Mouse (Mus musculus) intestine, embryonic 16.5 days (tissue): Measurements from ENCODE around the gene Epas1. TPM values are rescaled to one million over a fixed set of nuclear protein-coding genes. Genes with fewer than 3 reads are reported as not detected.

Experiments
- ATAC-seq: fragments of 200-750 bp; cut with Nextera tagmentation; 2 replicates; pipeline ENCODE4 v1.8.0; 2017; ENCODE audit warnings: moderate TSS enrichment, moderate library complexity
- H3K27ac ChIP-seq: fragments of 300-500 bp; sonication (generic); 2 replicates; pipeline ENCODE4 v1.5.1; 2014; ENCODE audit warnings: mild to moderate bottlenecking, low read length
- H3K27me3 ChIP-seq: fragments of 300-500 bp; sonication (generic); replicated peaks from 2 replicates; pipeline ENCODE4 v1.6.1; 2014; ENCODE audit warnings: low read length, control low read depth, mixed read lengths; ENCODE audit not compliant: control insufficient read depth, insufficient read depth
- H3K36me3 ChIP-seq: fragments of 300-500 bp; sonication (generic); 2 replicates; pipeline ENCODE4 v1.6.1; 2014; ENCODE audit warnings: low read length, control low read depth; ENCODE audit not compliant: control insufficient read depth, insufficient read depth
- H3K4me1 ChIP-seq: fragments of 300-500 bp; sonication (generic); 2 replicates; pipeline ENCODE4 v1.6.1; 2014; ENCODE audit warnings: low read length, control low read depth, mixed read lengths; ENCODE audit not compliant: control insufficient read depth, insufficient read depth
- H3K4me2 ChIP-seq: fragments of 300-500 bp; sonication (generic); 2 replicates; pipeline ENCODE4 v1.6.1; 2014; ENCODE audit warnings: low read depth, low read length, control low read depth
- H3K4me3 ChIP-seq: fragments of 300-500 bp; sonication (generic); 2 replicates; pipeline ENCODE4 v1.5.1; 2014; ENCODE audit warnings: mild to moderate bottlenecking, low read length
- H3K9ac ChIP-seq: fragments of 300-500 bp; sonication (generic); 2 replicates; pipeline ENCODE4 v1.6.1; 2014; ENCODE audit warnings: low read depth, low read length
- H3K9me3 ChIP-seq: fragments of 300-500 bp; sonication (generic); 2 replicates; pipeline ENCODE4 v1.6.1; 2016; ENCODE audit warnings: low read length, control low read depth; ENCODE audit not compliant: control insufficient read depth
- WGBS: fragments of 180-500 bp; shearing (Covaris S2); extraction: QIAGEN DNeasy Blood & Tissue Kit; methylation state at CpG from one replicate; pipeline ENCODE4 v1.1.7; 2014; 5-methylcytosine and 5-hydroxymethylcytosine counted together
- polyA plus RNA-seq: library from polyadenylated mRNA; unstranded; fragments of >200 nt; fragmentation: Nextera tagmentation; extraction: Ambion mirVana; gene quantifications from 2 replicates; pipeline ENCODE4 v1.2.1, GENCODE M21; 2015

Epas1 gene
- polyA plus RNA-seq, 1 experiment from 2014 or later = 4.0 TPM

- Histone ChIP-seq H3K4me3 (no peak overlapping the region), H3K4me1 (no peaks in the 10 kb centered on the region), H3K36me3 (no peaks in the 10 kb centered on the region), H3K27me3 (no peaks in the 10 kb centered on the region), H3K9ac (no peak overlapping the region), H3K4me2 (no peak overlapping the region), H3K27ac (no peak overlapping the region), H3K9me3 (no peaks in the 10 kb centered on the region)
- WGBS = 77% methylated on average over 13 of the region's 13 CpGs
- no peak for ATAC-seq
Measured at GRCm38 (mm10) chr17:86829383-86830175, 76.1 kb downstream of the Epas1 start.

DNA sequence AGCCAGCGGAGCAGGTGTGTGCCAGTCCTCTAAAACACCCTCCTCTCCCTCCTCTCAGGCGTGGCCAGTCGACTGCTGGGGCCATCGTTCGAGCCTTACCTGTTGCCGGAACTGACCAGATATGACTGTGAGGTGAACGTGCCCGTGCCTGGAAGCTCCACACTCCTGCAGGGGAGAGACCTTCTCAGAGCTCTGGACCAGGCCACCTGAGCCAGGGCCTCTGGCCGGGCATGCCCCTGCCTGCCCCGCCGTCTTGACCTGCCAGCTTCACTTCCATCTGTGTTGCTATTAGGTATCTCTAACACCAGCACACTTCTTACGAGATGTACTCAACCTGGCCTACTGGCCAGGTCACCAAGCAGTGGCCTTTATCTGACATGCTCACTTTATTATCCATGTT lies 77.4 kb downstream of the Epas1 start:
- Histone ChIP-seq H3K27ac (no peak overlapping the region), H3K4me1 (no peaks in the 10 kb centered on the region), H3K9ac (no peak overlapping the region), H3K36me3 (no peaks in the 10 kb centered on the region), H3K4me3 (no peak overlapping the region), H3K9me3 (no peaks in the 10 kb centered on the region), H3K27me3 (no peaks in the 10 kb centered on the region), H3K4me2 (no peak overlapping the region)
- no peak for ATAC-seq
- WGBS = 88% methylated on average over 12 of the region's 12 CpGs

DNA sequence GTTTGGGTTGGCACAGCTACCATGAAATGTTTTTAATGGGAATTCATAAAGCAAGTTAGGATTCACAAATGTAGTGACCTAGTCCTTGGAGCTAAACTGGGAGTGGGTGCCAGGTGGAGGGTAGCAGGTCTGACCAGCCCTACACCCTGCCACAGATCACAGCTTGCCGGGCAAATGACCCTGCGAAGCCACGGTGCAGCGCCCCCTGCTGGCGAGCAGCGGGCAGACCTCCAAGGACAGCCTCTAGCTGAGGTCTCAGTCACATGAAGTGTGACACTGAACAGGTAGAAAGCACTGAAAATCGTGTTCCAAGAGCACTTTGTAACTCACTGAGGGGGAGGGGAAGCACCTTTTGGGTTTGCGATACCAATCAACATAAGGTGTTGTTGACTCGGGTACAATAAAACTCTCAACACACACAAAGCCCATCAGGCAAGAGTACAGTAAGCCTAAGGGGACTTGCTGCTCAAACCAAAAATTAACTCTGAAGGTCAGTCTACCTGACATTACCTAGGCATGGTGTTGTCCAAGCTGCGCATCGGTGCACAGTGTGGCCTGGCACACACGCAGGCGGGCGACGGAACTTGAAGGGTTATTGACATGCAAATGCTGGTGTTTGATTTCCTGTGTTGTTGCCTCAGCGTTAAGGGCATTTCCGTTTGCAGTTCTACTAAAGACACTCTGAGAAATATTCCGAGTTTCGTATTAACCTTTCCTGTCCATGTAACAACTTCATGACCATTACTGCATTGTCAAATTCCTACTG lies 79.2 kb downstream of the Epas1 start:
- Histone ChIP-seq H3K4me1 (no peaks in the 10 kb centered on the region), H3K4me2 (no peak overlapping the region), H3K9ac (no peak overlapping the region), H3K9me3 (no peaks in the 10 kb centered on the region), H3K4me3 (no peak overlapping the region), H3K36me3 (no peaks in the 10 kb centered on the region), H3K27me3 (no peaks in the 10 kb centered on the region), H3K27ac (no peak overlapping the region)
- 71% methylated on average over 19 of the region's 19 CpGs for WGBS
- ATAC-seq = no peak

- no peak overlapping the region for H3K9ac ChIP-seq
- WGBS = 88% methylated on average over 10 of the region's 10 CpGs
Measured at GRCm38 (mm10) chr17:86833945-86834344, 80.4 kb downstream of the Epas1 start.

GRCm38 (mm10) chr17:86839308-86839707 lies 85.8 kb downstream of the Epas1 start:
- H3K9ac ChIP-seq = no peak overlapping the region
- H3K4me2 ChIP-seq = no peak overlapping the region
- no peak overlapping the region for H3K27ac ChIP-seq
- H3K9me3 ChIP-seq = no peaks in the 10 kb centered on the region
- no peaks in the 10 kb centered on the region for H3K27me3 ChIP-seq
- H3K36me3 ChIP-seq = no peaks in the 10 kb centered on the region
- 77% methylated on average over 5 of the region's 5 CpGs for WGBS
- H3K4me3 ChIP-seq = no peak overlapping the region
- no peak for ATAC-seq
- no peaks in the 10 kb centered on the region for H3K4me1 ChIP-seq

More at GRCm38 (mm10) chr17:86833945-86834344, 80.4 kb downstream of the Epas1 start:
- no peak for ATAC-seq
- Histone ChIP-seq H3K4me1 (no peaks in the 10 kb centered on the region), H3K36me3 (no peaks in the 10 kb centered on the region), H3K27me3 (no peaks in the 10 kb centered on the region), H3K4me2 (no peak overlapping the region), H3K9me3 (no peaks in the 10 kb centered on the region), H3K27ac (no peak overlapping the region), H3K4me3 (no peak overlapping the region)

DNA sequence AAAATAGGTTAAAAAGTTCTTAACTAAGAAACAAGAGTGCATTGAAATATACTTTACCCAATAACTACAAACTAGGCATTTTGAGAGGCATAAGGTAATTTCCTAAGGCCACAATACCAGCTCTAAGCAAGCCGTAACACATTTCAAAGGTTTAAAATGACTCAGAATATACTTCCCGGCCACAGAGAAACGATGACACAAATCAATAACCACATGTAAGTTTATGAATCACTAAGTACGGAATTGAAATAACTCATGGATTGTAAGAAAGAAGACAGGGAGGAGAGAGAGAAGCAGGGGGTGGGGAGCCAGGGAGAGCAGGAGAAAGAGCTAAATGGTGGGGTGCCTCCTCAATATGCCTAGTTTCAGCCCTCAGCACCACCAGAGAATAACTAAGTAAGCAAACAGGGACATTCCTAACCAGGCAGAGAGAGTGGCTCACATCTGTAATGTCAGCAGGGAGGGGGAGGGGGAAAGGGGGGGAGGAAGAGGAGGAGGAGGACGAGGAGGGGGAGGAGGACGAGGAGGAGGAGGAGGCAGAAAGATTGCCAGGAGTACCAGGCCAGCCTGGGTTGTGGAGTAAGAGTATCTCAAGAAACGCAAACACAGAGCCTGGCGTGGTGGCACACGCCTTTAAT lies 97.3 kb downstream of the Epas1 start:
- Histone ChIP-seq H3K4me3 (no peak overlapping the region), H3K9me3 (no peaks in the 10 kb centered on the region), H3K27me3 (no peaks in the 10 kb centered on the region), H3K4me2 (no peak overlapping the region), H3K27ac (no peak overlapping the region), H3K36me3 (no peaks in the 10 kb centered on the region), H3K4me1 (no peaks in the 10 kb centered on the region), H3K9ac (no peak overlapping the region)
- WGBS = 68% methylated on average over 9 of the region's 9 CpGs
- no peak for ATAC-seq

DNA sequence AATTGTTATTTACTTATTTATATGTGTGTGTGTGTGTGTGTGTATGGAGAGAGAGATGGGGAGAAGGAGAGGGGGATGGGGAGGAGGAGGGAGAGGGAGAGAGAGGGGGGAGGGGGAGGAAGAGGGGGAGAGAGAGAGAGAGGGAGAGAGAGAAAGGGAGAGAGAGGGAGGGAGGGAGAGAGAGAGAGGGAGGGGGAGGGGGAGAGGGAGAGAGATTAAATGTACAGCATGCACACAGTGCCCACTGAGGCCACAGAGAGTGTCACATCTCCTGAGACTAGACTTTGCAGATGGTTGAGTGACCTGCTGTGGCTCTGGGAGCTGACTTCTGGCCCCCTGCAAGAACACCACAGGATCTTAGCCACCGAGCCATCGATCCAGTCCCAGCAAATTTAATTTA lies 98.3 kb downstream of the Epas1 start:
- no peaks in the 10 kb centered on the region for H3K36me3 ChIP-seq
- WGBS = 80% methylated on average over 2 of the region's 2 CpGs

DNA sequence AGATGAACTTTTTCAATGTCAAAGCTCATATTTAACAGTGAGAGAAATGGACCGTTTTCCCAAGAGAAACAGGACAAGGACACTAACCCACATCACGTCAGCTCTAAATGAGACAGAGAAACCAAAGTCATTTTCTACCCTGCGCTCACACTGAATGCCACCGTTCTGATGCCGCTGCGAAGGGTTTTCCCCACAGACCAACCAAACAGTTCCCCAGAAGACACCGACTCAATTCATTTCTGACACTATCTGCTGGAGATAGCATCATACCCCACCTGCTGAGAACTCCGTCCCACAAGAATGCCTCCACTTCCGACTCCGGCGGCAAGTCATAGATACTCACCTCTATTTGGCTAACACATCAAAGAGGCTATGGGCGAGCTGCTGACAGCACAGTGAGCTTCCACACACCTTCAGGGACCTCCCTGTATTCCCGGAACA lies 99.1 kb downstream of the Epas1 start:
- Histone ChIP-seq H3K4me1 (no peaks in the 10 kb centered on the region), H3K4me2 (no peak overlapping the region), H3K27me3 (no peaks in the 10 kb centered on the region), H3K27ac (no peak overlapping the region), H3K4me3 (no peak overlapping the region), H3K36me3 (no peaks in the 10 kb centered on the region), H3K9me3 (no peaks in the 10 kb centered on the region), H3K9ac (no peak overlapping the region)
- ATAC-seq = no peak
- 70% methylated on average over 13 of the region's 13 CpGs for WGBS

More for the DNA sequence above, 98.3 kb downstream of the Epas1 start:
- Histone ChIP-seq H3K4me3 (no peak overlapping the region), H3K4me1 (no peaks in the 10 kb centered on the region), H3K27me3 (no peaks in the 10 kb centered on the region), H3K27ac (no peak overlapping the region), H3K9ac (no peak overlapping the region), H3K4me2 (no peak overlapping the region), H3K9me3 (no peaks in the 10 kb centered on the region)
- ATAC-seq = no peak

GRCm38 (mm10) chr17:86870586-86870985 lies 117.1 kb downstream of the Epas1 start:
- ATAC-seq = no peak
- H3K27me3 ChIP-seq = no peaks in the 10 kb centered on the region; the same call in 1 of the 2 replicates
- no peaks in the 10 kb centered on the region for H3K36me3 ChIP-seq
- WGBS = 82% methylated on average over 8 of the region's 8 CpGs
- H3K4me3 ChIP-seq = no peak overlapping the region
- no peak overlapping the region for H3K27ac ChIP-seq
- H3K9me3 ChIP-seq = no peaks in the 10 kb centered on the region
- no peak overlapping the region for H3K9ac ChIP-seq
- no peak overlapping the region for H3K4me2 ChIP-seq
- H3K4me1 ChIP-seq = no peaks in the 10 kb centered on the region
